Mouse (Mus musculus) ES-Bruce4 (cell line): Measurements from ENCODE around the gene Lsm4. TPM values are rescaled to one million over a fixed set of nuclear protein-coding genes. Genes with fewer than 3 reads are reported as not detected.

Source experiments
- H3K27ac ChIP-seq: 2 replicates; pipeline ENCODE4 v1.5.1; 2012; ENCODE audit warnings: low read length, inconsistent platforms; ENCODE audit not compliant: insufficient read depth
- H3K27me3 ChIP-seq: 2 replicates; pipeline ENCODE4 v1.6.1; 2012; ENCODE audit warnings: mild to moderate bottlenecking, low read length, inconsistent platforms; ENCODE audit not compliant: control insufficient read depth, poor library complexity, insufficient read depth, severe bottlenecking
- H3K36me3 ChIP-seq: 2 replicates; pipeline ENCODE4 v1.6.1; 2012; ENCODE audit warnings: inconsistent platforms, mild to moderate bottlenecking, low read length, moderate library complexity; ENCODE audit not compliant: control insufficient read depth, poor library complexity, insufficient read depth, severe bottlenecking
- H3K4me1 ChIP-seq: one replicate; pipeline ENCODE4 v1.8.1; 2011; ENCODE audit warnings: low read length; ENCODE audit not compliant: control insufficient read depth, insufficient read depth
- H3K4me3 ChIP-seq: 2 replicates; pipeline ENCODE4 v1.5.1; 2011; ENCODE audit warnings: low read depth, mild to moderate bottlenecking, low read length
- H3K9ac ChIP-seq: 2 replicates; pipeline ENCODE4 v1.6.1; 2012; ENCODE audit warnings: low read depth, mild to moderate bottlenecking, inconsistent platforms; ENCODE audit not compliant: poor library complexity, severe bottlenecking
- H3K9me3 ChIP-seq: replicated peaks from 2 replicates; pipeline ENCODE4 v1.6.1; 2012; ENCODE audit warnings: mild to moderate bottlenecking, low read length, inconsistent platforms; ENCODE audit not compliant: control insufficient read depth, poor library complexity, insufficient read depth, severe bottlenecking
- CTCF ChIP-seq: IDR thresholded peaks from one replicate; pipeline ENCODE4 v1.8.1; 2011; ENCODE audit warnings: low read depth, low read length
- EP300 ChIP-seq: IDR thresholded peaks from 2 replicates; pipeline ENCODE4 v1.6.1; 2011; ENCODE audit warnings: low read depth, low read length; ENCODE audit not compliant: insufficient read depth
- POLR2A ChIP-seq: IDR thresholded peaks from one replicate; pipeline ENCODE4 v1.8.1; 2011; ENCODE audit warnings: low read length; ENCODE audit not compliant: insufficient read depth
- polyA plus RNA-seq: library from polyadenylated mRNA; stranded (reverse); fragments of >200 nt; gene quantifications from 2 replicates; pipeline ENCODE4 v1.2.4, GENCODE M21; 2011; ENCODE audit warnings: low read depth; ENCODE audit not compliant: missing spikeins, insufficient read depth, insufficient read length

Lsm4 gene
- polyA plus RNA-seq, 1 experiment, result 211 TPM

GRCm38 (mm10) chr8:70691727-70692231 lies 18.7 kb downstream of the Lsm4 start:
- H3K27me3 ChIP-seq, result no peaks in the 10 kb centered on the region
- H3K4me1 ChIP-seq, result peaks cover 3% of the 10 kb centered on the region
- TF ChIP-seq CTCF, result no peak
- TF ChIP-seq EP300, result peak; percentile 81
- peak; percentile 11 for TF ChIP-seq POLR2A

GRCm38 (mm10) chr8:70693636-70694035 lies 20.6 kb downstream of the Lsm4 start:
- no peaks in the 10 kb centered on the region for H3K27me3 ChIP-seq
- no peak overlapping the region for H3K27ac ChIP-seq
- no peak for TF ChIP-seq CTCF
- no peak for TF ChIP-seq EP300
- TF ChIP-seq POLR2A, result no peak
- H3K36me3 ChIP-seq, result no peaks in the 10 kb centered on the region
- no peak overlapping the region for H3K4me3 ChIP-seq
- H3K9ac ChIP-seq, result no peak overlapping the region
- no peaks in the 10 kb centered on the region for H3K9me3 ChIP-seq
- peaks cover 3% of the 10 kb centered on the region for H3K4me1 ChIP-seq

More at GRCm38 (mm10) chr8:70691727-70692231, 18.7 kb downstream of the Lsm4 start:
- Histone ChIP-seq H3K9ac (peak overlapping the region; percentile 80), H3K9me3 (no peaks in the 10 kb centered on the region), H3K4me3 (peak overlapping the region; percentile 60), H3K36me3 (no peaks in the 10 kb centered on the region), H3K27ac (peak overlapping the region; percentile 78)

DNA sequence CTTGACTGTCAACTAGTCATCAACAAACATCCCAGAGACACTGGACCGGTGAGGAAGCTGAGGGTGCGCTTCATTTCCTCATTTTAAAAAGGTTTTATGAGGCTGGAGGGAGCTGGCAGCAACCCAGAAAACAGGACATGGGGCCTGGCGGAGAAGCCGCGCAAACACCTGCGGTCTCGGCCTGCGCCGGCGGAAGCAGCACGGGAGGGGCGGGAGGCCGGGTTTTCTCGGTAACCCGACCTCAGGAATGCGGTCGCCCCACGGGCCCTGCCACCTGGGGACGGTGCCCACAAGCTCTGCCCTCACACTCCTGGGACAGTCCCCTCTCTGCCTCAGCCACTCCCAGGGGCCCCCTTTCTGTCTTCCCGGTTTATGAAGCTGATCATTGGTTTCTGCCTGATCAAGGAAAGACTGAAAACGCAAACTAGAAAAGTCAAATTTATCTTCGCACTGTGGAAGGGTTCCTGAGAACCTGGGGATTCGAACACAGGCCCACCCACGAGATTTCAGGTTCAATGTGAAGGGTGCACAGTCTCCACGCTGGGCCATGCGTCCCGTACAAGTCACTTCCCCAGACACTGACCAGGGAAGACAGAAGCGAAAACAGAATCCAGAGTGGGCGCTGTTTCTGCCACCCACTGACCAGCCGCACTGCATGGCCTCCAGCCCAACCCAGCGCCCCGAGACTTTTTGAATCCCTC lies 22.4 kb downstream of the Lsm4 start:
- Histone ChIP-seq H3K27ac (peak overlapping the region; percentile 51), H3K9me3 (no peaks in the 10 kb centered on the region), H3K4me3 (peak overlapping the region; percentile 9; the same call in 1 of the 2 replicates), H3K9ac (peak overlapping the region; percentile 74), H3K4me1 (peaks cover 3% of the 10 kb centered on the region), H3K27me3 (no peaks in the 10 kb centered on the region), H3K36me3 (no peaks in the 10 kb centered on the region)
- TF ChIP-seq POLR2A (no peak), CTCF (no peak), EP300 (0 out of 2 replicates have a peak, but pooled peaks have one; percentile 35)

- H3K27ac ChIP-seq, result peak overlapping the region; percentile 78
- H3K36me3 ChIP-seq, result no peaks in the 10 kb centered on the region
- H3K27me3 ChIP-seq, result no peaks in the 10 kb centered on the region
- H3K9me3 ChIP-seq, result no peaks in the 10 kb centered on the region
- H3K4me3 ChIP-seq, result peak overlapping the region; percentile 33
- H3K9ac ChIP-seq, result peak overlapping the region; percentile 80
- H3K4me1 ChIP-seq, result peaks cover 3% of the 10 kb centered on the region
- TF ChIP-seq EP300 (peak; percentile 95), POLR2A (no peak)
Measured at GRCm38 (mm10) chr8:70696019-70696885, 23.2 kb downstream of the Lsm4 start.

GRCm38 (mm10) chr8:70696946-70697345 lies 23.9 kb downstream of the Lsm4 start:
- no peak for TF ChIP-seq POLR2A
- no peak for TF ChIP-seq CTCF
- TF ChIP-seq EP300, result no peak
- Histone ChIP-seq H3K9ac (peak overlapping the region; percentile 80), H3K4me1 (peaks cover 3% of the 10 kb centered on the region), H3K9me3 (no peaks in the 10 kb centered on the region), H3K4me3 (peak overlapping the region; percentile 33), H3K36me3 (no peaks in the 10 kb centered on the region), H3K27ac (peak overlapping the region; percentile 78), H3K27me3 (no peaks in the 10 kb centered on the region)
